Mouse (Mus musculus): ENCODE measurements at regions not wholly inside any gene's neighbourhood (a gene's known extent, or its start where the extent isn't known, plus 50 kb on each side); places are given as distances from the start of the nearest gene placed in this dataset.

DNA sequence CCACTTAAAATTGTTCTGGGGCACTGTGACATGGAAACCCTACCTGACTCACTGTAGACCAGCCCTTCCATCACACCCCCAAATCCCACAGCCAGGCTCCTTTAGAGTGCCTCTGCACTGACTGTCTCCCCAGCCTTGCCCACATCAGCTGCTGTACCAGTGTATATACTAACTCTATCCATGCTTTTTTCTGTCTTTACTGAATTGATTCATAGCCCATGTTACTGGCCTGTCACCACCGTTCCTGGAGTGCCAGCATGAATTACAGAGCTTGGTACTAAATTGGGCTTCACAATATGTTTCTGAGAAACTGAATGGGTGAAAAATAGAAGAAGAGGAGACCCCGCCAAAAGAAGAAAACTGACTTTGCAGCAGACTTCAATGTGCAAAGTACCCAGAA, 541.9 kb upstream of the Impad1 start:
- TF ChIP-seq CTCF (IDR thresholded peaks at IDR 0.05) = no peak
- ATAC-seq (ENCODE audit: low FRiP score) (no peak), DNase-seq (ENCODE audit: low spot score) (no peak)
- H3K27ac ChIP-seq (ENCODE audit: low read depth, low read length) = no peak overlapping the region
- H3K36me3 ChIP-seq (ENCODE audit: insufficient read depth, low read length) = no peaks in the 10 kb centered on the region
- H3K4me2 ChIP-seq (ENCODE audit: low read depth, low read length, poor library complexity, severe bottlenecking) = no peak overlapping the region
- H3K4me1 ChIP-seq (ENCODE audit: insufficient read depth, low read length) = no peaks in the 10 kb centered on the region
- no peaks in the 10 kb centered on the region for H3K9me3 ChIP-seq (ENCODE audit: low read length)
- no peak overlapping the region for H3K4me3 ChIP-seq (ENCODE audit: low read depth, low read length)
- no peaks in the 10 kb centered on the region for H3K27me3 ChIP-seq (ENCODE audit: insufficient read depth, low read length)
- 93% methylated on average over 2 of the region's 2 CpGs for WGBS
- no peak overlapping the region for H3K9ac ChIP-seq (replicated peaks; ENCODE audit: low read length, poor library complexity, severe bottlenecking)

DNA sequence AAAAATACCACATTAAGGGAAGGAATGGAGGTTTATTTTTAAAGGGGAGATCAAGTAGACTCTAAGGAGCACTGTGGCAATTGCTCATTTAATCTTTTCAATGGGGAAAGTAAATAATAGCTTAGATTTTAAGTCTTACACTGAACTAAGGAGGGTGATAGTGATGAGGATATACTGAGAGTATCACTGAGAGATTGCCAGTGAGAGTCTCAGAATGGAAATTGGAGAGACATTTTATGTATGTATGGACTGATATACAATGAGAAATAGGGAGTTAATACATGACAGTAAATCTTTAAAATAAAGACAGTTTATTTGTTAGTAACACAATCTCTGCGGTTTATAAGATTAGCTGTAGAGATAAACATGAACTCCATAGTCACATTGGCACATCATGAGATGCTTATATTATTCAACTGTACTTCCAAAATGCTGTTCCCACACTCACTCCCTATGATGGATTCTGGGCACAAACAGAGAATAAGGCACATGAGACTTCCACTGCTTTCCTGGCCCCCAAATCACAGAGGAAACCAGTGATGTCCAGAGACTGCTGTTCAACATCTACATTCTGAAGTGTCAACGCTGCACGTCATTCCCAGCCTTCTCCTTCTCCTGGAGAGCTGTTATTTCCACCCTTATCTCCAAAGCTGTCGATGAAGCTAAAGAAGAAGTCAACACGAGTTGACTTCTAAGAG, 535.5 kb upstream of the Impad1 start:
- ATAC-seq (ENCODE audit: low FRiP score) (no peak), DNase-seq (ENCODE audit: low spot score) (no peak)
- no peaks in the 10 kb centered on the region for H3K27me3 ChIP-seq (ENCODE audit: insufficient read depth, low read length)
- H3K4me3 ChIP-seq (ENCODE audit: low read depth, low read length) = no peak overlapping the region
- no peak overlapping the region for H3K27ac ChIP-seq (ENCODE audit: low read depth, low read length)
- no peaks in the 10 kb centered on the region for H3K36me3 ChIP-seq (ENCODE audit: insufficient read depth, low read length)
- 85% methylated on average over 5 of the region's 5 CpGs for WGBS
- H3K4me2 ChIP-seq (ENCODE audit: low read depth, low read length, poor library complexity, severe bottlenecking) = no peak overlapping the region
- H3K9ac ChIP-seq (replicated peaks; ENCODE audit: low read length, poor library complexity, severe bottlenecking) = no peak overlapping the region
- H3K4me1 ChIP-seq (ENCODE audit: insufficient read depth, low read length) = no peaks in the 10 kb centered on the region
- no peaks in the 10 kb centered on the region for H3K9me3 ChIP-seq (ENCODE audit: low read length)
- TF ChIP-seq CTCF (IDR thresholded peaks at IDR 0.05) = no peak

DNA sequence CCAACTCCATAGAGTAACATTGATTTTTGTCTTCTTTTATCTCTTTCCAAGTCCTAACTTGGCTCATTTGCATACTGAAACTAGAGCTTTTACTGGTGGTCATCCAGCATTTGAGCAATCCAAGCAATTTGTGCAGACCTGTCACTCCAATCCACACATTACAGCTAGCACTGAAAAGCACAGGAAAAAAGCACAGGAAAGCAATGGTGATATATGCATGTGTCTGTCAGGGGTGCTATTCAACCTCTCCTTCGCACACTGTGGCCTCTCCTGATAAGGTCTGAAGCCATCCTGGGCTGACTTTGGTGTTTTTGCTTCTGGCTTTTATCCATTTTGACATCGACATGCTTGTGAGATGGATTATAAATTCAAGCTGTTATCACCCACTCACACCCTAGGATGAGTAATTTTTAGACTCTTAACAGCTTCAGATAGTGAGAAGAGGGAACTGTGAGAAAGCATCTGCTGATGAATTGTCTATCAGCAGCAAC, 534.1 kb upstream of the Impad1 start:
- Histone ChIP-seq H3K27ac (ENCODE audit: low read depth, low read length) (no peak overlapping the region), H3K27me3 (ENCODE audit: insufficient read depth, low read length) (no peaks in the 10 kb centered on the region), H3K4me3 (ENCODE audit: low read depth, low read length) (no peak overlapping the region), H3K9ac (replicated peaks; ENCODE audit: low read length, poor library complexity, severe bottlenecking) (no peak overlapping the region), H3K9me3 (ENCODE audit: low read length) (no peaks in the 10 kb centered on the region), H3K4me1 (ENCODE audit: insufficient read depth, low read length) (no peaks in the 10 kb centered on the region), H3K36me3 (ENCODE audit: insufficient read depth, low read length) (no peaks in the 10 kb centered on the region), H3K4me2 (ENCODE audit: low read depth, low read length, poor library complexity, severe bottlenecking) (no peak overlapping the region)
- ATAC-seq (ENCODE audit: low FRiP score) = no peak
- 57% methylated on average over 2 of the region's 2 CpGs for WGBS
- DNase-seq (ENCODE audit: low spot score) = peak; percentile 2
- no peak for TF ChIP-seq CTCF (IDR thresholded peaks at IDR 0.05)

DNA sequence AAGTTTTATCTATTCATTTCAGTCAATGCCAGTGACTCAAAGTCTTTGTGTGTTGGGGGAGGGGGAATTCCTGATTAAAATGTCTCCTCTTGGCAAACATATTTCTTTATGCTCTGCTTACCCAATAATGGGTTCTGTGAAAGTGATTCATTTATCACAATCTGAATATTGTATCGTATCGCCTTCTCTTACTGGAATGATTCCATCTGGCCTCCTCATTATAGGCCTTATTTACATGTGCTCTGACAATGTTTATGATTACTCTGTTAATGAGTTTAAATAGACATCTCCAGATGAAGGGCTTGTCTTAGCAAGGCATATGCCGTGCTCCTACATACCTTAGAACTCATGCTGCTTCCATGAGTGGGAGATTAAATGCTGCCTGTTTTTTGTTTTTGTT, 508.3 kb upstream of the Impad1 start:
- DNase-seq (ENCODE audit: low spot score) (no peak), ATAC-seq (ENCODE audit: low FRiP score) (no peak)
- Histone ChIP-seq H3K4me1 (ENCODE audit: insufficient read depth, low read length) (no peaks in the 10 kb centered on the region), H3K4me3 (ENCODE audit: low read depth, low read length) (no peak overlapping the region), H3K4me2 (ENCODE audit: low read depth, low read length, poor library complexity, severe bottlenecking) (no peak overlapping the region), H3K9ac (replicated peaks; ENCODE audit: low read length, poor library complexity, severe bottlenecking) (no peak overlapping the region), H3K27ac (ENCODE audit: low read depth, low read length) (no peak overlapping the region), H3K36me3 (ENCODE audit: insufficient read depth, low read length) (no peaks in the 10 kb centered on the region), H3K9me3 (ENCODE audit: low read length) (no peaks in the 10 kb centered on the region), H3K27me3 (ENCODE audit: insufficient read depth, low read length) (no peaks in the 10 kb centered on the region)
- TF ChIP-seq CTCF (IDR thresholded peaks at IDR 0.05) = no peak
- WGBS = 80% methylated on average over 3 of the region's 3 CpGs

DNA sequence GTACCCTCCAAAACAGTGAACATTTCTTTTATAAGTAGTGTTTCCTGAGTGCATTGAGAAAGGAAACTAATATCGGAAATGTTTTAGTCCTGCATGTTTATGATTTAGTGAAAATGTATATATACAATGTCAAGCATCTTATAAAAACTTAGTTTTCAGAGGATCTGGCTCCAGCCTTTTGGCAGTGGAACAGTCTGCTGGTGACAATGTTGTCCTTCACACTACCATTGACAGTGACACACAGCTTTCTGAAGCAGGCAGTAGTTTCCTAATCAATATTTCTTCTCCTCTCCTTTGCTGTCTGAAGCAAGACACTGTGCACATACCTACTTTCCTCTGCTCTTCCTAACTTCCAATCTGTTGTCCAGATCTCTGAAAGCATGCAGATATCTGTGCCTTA, 507.9 kb upstream of the Impad1 start:
- Histone ChIP-seq H3K36me3 (ENCODE audit: insufficient read depth, low read length) (no peaks in the 10 kb centered on the region), H3K4me1 (ENCODE audit: insufficient read depth, low read length) (no peaks in the 10 kb centered on the region), H3K27me3 (ENCODE audit: insufficient read depth, low read length) (no peaks in the 10 kb centered on the region), H3K9ac (replicated peaks; ENCODE audit: low read length, poor library complexity, severe bottlenecking) (no peak overlapping the region), H3K4me3 (ENCODE audit: low read depth, low read length) (no peak overlapping the region), H3K27ac (ENCODE audit: low read depth, low read length) (no peak overlapping the region), H3K9me3 (ENCODE audit: low read length) (no peaks in the 10 kb centered on the region), H3K4me2 (ENCODE audit: low read depth, low read length, poor library complexity, severe bottlenecking) (no peak overlapping the region)
- no peak for ATAC-seq (ENCODE audit: low FRiP score)
- no peak for TF ChIP-seq CTCF (IDR thresholded peaks at IDR 0.05)
- no peak for DNase-seq (ENCODE audit: low spot score)
- 98% methylated on average over 1 of the region's 1 CpGs for WGBS

DNA sequence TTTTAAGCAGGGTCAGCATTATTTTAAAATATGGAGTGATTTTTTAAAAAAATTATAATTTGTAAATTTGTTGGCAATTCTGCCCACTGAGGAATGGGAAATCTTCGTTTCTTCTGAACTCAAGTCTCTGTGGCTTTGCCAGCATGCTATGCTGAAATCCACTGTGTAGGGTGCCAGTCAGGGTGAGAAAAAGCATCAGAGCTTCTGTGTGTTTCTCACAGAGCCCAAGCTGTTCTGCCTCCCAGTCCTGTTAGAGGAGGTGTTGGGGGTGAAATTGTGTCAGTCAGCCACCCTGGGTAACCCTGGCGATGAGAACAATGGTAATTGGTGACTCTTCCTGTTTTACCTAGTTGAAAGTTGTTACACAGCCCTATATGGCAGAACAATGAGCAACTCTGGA, 506.1 kb upstream of the Impad1 start:
- DNase-seq (ENCODE audit: low spot score) = no peak
- Histone ChIP-seq H3K9ac (replicated peaks; ENCODE audit: low read length, poor library complexity, severe bottlenecking) (no peak overlapping the region), H3K4me1 (ENCODE audit: insufficient read depth, low read length) (no peaks in the 10 kb centered on the region), H3K36me3 (ENCODE audit: insufficient read depth, low read length) (no peaks in the 10 kb centered on the region), H3K4me3 (ENCODE audit: low read depth, low read length) (no peak overlapping the region), H3K4me2 (ENCODE audit: low read depth, low read length, poor library complexity, severe bottlenecking) (no peak overlapping the region), H3K27ac (ENCODE audit: low read depth, low read length) (no peak overlapping the region), H3K27me3 (ENCODE audit: insufficient read depth, low read length) (no peaks in the 10 kb centered on the region), H3K9me3 (ENCODE audit: low read length) (no peaks in the 10 kb centered on the region)
- WGBS = 84% methylated on average over 2 of the region's 2 CpGs
- ATAC-seq (ENCODE audit: low FRiP score) = no peak
- TF ChIP-seq CTCF (IDR thresholded peaks at IDR 0.05) = no peak
